Mouse (Mus musculus): ENCODE results near the gene Olfr167.

- TF ChIP-seq CTCF (IDR thresholded peaks at IDR 0.05; ENCODE audit: control insufficient read depth, insufficient read depth, low read length): no peak
- no peak for TF ChIP-seq POLR2A (IDR thresholded peaks at IDR 0.05; ENCODE audit: borderline replicate concordance, control insufficient read depth, low read depth, low read length)
Observed at GRCm38 (mm10) chr16:19483394-19483793, 38.7 kb downstream of the Olfr167 start, which contains the start of gene Olfr166.

Measured in bone marrow, adult 2 months (tissue).